Mouse (Mus musculus): ENCODE results near the gene Rps6kb2. TPM values are rescaled to one million over a fixed set of nuclear protein-coding genes. Genes with fewer than 3 reads are reported as not detected.
A peak's percentile ranks its signal among the peaks of the same experiment; 100 is the strongest.

Gene Rps6kb2
- polyA plus RNA-seq (2015; fragmentation: Nextera tagmentation; extraction: Ambion mirVana) = 54.4 and 56.3 TPM in 2 replicates

DNA sequence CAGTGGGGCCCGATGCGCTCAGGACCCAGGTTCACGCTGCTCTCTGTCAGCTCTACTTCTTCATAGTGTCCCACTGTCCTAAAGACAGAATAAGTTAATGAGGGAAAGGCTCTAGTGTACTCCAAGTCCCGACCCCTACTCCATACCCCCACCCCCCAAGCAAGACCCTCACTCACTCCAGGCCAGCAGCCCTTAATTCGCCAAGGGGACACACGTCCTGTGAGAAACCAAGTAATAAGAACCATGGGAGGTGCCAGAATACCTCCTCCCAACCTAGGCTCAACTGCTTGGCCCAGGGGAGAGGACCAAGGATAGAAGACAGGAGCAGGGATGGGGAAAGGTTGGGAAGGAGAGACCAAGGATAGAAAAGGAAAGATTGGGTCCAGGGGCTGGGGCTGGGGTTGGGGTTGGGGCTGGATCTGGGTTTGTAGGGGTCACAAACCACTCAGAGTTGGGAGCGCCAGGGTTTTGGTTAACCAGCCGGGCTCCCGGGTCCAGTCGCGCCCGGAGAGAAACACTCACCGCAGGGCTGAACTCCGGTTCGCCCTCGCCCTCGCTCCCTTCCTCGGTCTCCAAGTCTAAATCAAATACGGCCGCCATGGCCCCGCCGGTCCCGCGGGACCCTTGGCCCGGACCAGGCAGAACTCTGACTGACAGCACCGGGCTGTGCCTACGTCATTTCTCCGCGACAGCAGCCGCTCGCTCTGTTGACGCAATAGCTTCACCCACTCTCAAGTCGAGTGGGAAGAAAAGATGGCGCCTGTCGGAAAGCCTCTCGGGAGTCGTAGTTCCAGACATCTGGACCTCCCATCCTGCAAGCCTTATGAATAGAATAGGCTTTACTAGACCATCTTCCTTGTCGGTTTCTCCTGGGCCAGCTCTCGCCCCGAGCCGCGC lies at the start of gene Rps6kb2:
Gene Rps6kb2, minus strand, starts transcription at position 709 of the 897 bp plus-strand sequence.
- Histone ChIP-seq H3K4me1 (peaks cover 23% of the 10 kb centered on the region), H3K9ac (replicated peaks) (peak within 1 kb of the TSS; percentile 74), H3K27me3 (replicated peaks) (no peaks in the 10 kb centered on the region), H3K4me3 (replicated peaks) (peak within 1 kb of the TSS; percentile 59), H3K27ac (replicated peaks) (peak within 1 kb of the TSS; percentile 88), H3K9me3 (replicated peaks) (no peaks in the 10 kb centered on the region), H3K4me2 (peak within 1 kb of the TSS; percentile 93), H3K36me3 (peaks cover 36% of the 10 kb centered on the region)
- peak; percentile 90 for ATAC-seq (ENCODE audit: low FRiP score)
- 7% methylated on average over 42 of the region's 42 CpGs for WGBS

- Histone ChIP-seq H3K27me3 (replicated peaks) (peaks cover 49% of the 10 kb centered on the region), H3K9ac (replicated peaks) (no peak overlapping the region), H3K4me3 (replicated peaks) (no peak overlapping the region), H3K27ac (replicated peaks) (no peak overlapping the region), H3K9me3 (replicated peaks) (no peaks in the 10 kb centered on the region), H3K4me2 (no peak overlapping the region), H3K36me3 (no peaks in the 10 kb centered on the region), H3K4me1 (peaks cover 37% of the 10 kb centered on the region)
- 38% methylated on average over 4 of the region's 4 CpGs for WGBS
- no peak for ATAC-seq (ENCODE audit: low FRiP score)
These were observed 48.9 kb upstream of the Rps6kb2 start for GRCm38 (mm10) chr19:4211891-4212588.

DNA sequence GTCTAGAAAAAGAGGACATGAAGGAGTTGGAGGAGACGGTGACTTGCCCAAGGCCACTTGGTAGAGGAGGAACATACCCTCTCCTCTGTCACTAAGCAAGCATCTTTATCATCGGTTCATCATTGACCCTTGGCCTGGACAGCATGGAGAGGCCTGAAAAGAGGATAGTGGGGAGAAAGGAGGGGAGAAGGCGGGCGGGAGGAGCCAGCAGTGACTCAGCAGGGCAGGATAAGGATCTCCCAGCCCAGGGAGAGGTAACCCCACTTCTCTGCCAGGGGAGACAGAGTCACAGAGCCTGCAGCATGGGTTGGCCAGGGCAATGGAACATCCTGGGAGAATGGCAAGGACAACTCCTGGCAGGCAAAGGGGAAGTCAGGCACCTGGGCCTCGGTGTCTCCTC lies 45.4 kb upstream of the Rps6kb2 start:
- no peak overlapping the region for H3K27ac ChIP-seq (replicated peaks)
- H3K36me3 ChIP-seq = no peaks in the 10 kb centered on the region
- H3K9me3 ChIP-seq (replicated peaks) = no peaks in the 10 kb centered on the region
- H3K4me2 ChIP-seq = no peak overlapping the region
- H3K4me1 ChIP-seq = peaks cover 8% of the 10 kb centered on the region
- no peak for ATAC-seq (ENCODE audit: low FRiP score)
- no peak overlapping the region for H3K4me3 ChIP-seq (replicated peaks)
- peaks cover 43% of the 10 kb centered on the region for H3K27me3 ChIP-seq (replicated peaks)
- 76% methylated on average over 5 of the region's 5 CpGs for WGBS
- no peak overlapping the region for H3K9ac ChIP-seq (replicated peaks)

- ATAC-seq (ENCODE audit: low FRiP score) = no peak
- peaks cover 30% of the 10 kb centered on the region for H3K27me3 ChIP-seq (replicated peaks)
- WGBS = 2% methylated on average over 2 of the region's 2 CpGs
These were observed 43.8 kb upstream of the Rps6kb2 start for GRCm38 (mm10) chr19:4206971-4207370.

DNA sequence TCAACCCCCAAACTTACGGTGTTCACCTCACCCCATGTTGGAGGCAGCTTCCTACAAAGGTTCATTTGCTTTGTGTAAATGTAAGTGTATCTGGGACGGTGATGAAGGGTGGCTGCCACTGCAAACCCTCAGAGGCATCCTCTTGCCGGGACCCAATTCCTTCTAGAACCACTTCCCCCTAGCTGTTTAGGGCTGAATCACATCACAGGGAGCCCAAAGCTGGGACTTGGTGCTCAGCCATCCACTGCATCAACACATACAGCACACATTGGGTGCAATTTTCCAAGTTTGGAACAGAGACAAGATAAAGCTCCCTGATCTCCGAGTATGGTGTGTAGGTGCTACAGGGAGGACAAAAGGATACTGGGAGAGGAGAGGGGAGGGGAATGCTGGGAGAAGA lies 41.7 kb upstream of the Rps6kb2 start:
- no peak overlapping the region for H3K27ac ChIP-seq (replicated peaks)
- 73% methylated on average over 3 of the region's 4 CpGs for WGBS
- H3K9ac ChIP-seq (replicated peaks) = no peak overlapping the region
- peaks cover 24% of the 10 kb centered on the region for H3K4me1 ChIP-seq
- H3K36me3 ChIP-seq = no peaks in the 10 kb centered on the region
- peaks cover 16% of the 10 kb centered on the region; the same call in 1 of the 2 replicates for H3K27me3 ChIP-seq (replicated peaks)
- ATAC-seq (ENCODE audit: low FRiP score) = no peak
- H3K9me3 ChIP-seq (replicated peaks) = no peaks in the 10 kb centered on the region
- no peak overlapping the region for H3K4me2 ChIP-seq
- no peak overlapping the region for H3K4me3 ChIP-seq (replicated peaks)

More at GRCm38 (mm10) chr19:4206971-4207370, 43.8 kb upstream of the Rps6kb2 start:
- H3K36me3 ChIP-seq = no peaks in the 10 kb centered on the region
- H3K27ac ChIP-seq (replicated peaks) = no peak overlapping the region
- peaks cover 7% of the 10 kb centered on the region for H3K4me1 ChIP-seq
- H3K9ac ChIP-seq (replicated peaks) = no peak overlapping the region
- H3K4me3 ChIP-seq (replicated peaks) = no peak overlapping the region
- no peak overlapping the region for H3K4me2 ChIP-seq
- no peaks in the 10 kb centered on the region for H3K9me3 ChIP-seq (replicated peaks)

- no peak overlapping the region for H3K4me2 ChIP-seq
- H3K4me1 ChIP-seq = peaks cover 30% of the 10 kb centered on the region
- H3K27ac ChIP-seq (replicated peaks) = no peak overlapping the region
- no peak for ATAC-seq (ENCODE audit: low FRiP score)
- peaks cover 5% of the 10 kb centered on the region; the same call in 1 of the 2 replicates for H3K36me3 ChIP-seq
- H3K9ac ChIP-seq (replicated peaks) = no peak overlapping the region
- WGBS = 62% methylated on average over 13 of the region's 13 CpGs
- no peaks in the 10 kb centered on the region for H3K9me3 ChIP-seq (replicated peaks)
- H3K4me3 ChIP-seq (replicated peaks) = no peak overlapping the region
- peaks cover 16% of the 10 kb centered on the region; the same call in 1 of the 2 replicates for H3K27me3 ChIP-seq (replicated peaks)
These were observed 40.6 kb upstream of the Rps6kb2 start for GRCm38 (mm10) chr19:4203604-4204326.

DNA sequence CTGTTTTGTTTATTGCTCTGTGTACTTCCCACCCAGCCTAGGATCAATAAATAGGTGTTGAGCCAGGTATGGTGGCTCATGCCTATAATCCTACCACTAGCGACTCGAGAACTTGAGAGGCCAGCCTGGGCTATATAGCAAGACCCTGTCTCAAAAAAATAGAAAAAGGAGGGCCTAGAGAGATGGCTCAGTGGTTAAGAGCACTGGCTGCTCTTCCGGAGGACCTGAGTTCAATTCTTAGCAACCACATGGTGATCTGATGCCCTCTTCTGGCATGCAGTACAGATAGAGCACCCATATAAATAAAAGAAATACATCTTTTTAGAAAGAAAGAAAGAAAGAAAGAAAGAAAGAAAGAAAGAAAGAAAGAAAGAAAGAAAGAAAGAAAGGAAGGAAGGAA lies 40.0 kb upstream of the Rps6kb2 start:
- no peak overlapping the region for H3K9ac ChIP-seq (replicated peaks)
- H3K9me3 ChIP-seq (replicated peaks) = no peaks in the 10 kb centered on the region
- WGBS = 69% methylated on average over 3 of the region's 3 CpGs
- no peak overlapping the region for H3K27ac ChIP-seq (replicated peaks)
- H3K27me3 ChIP-seq (replicated peaks) = peaks cover 16% of the 10 kb centered on the region; the same call in 1 of the 2 replicates
- no peak for ATAC-seq (ENCODE audit: low FRiP score)
- peaks cover 9% of the 10 kb centered on the region; the same call in 1 of the 2 replicates for H3K36me3 ChIP-seq
- peaks cover 30% of the 10 kb centered on the region for H3K4me1 ChIP-seq
- no peak overlapping the region for H3K4me2 ChIP-seq
- no peak overlapping the region for H3K4me3 ChIP-seq (replicated peaks)

DNA sequence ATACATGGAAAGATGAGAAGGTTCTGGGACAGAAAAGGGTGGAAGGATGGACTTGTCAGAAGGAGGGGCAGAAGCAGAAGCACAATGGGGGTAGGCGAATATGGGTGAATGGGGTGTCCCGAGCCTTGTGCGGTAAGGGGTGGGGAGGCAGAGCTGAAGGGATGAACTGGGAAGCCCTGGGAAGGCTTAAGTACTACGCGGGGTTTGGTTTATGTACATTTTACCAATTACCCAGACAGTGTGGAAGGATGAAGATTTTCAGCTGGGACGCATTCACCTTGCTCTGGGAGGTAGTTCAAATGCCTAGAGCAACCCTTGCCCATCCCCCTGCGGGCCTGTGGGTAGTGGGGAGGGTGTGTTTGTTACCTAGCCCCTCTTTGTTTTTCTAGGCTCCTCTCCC lies 39.0 kb upstream of the Rps6kb2 start:
- peak; percentile 30; the same call in 1 of the 2 replicates for ATAC-seq (ENCODE audit: low FRiP score)
- peak overlapping the region; percentile 73 for H3K27ac ChIP-seq (replicated peaks)
- WGBS = 37% methylated on average over 7 of the region's 7 CpGs

GRCm38 (mm10) chr19:4201291-4201909 lies 38.2 kb upstream of the Rps6kb2 start, which contains the start of gene Rad9a:
Rad9a (minus strand) TSS chr19:4201662.
- peaks cover 34% of the 10 kb centered on the region for H3K4me1 ChIP-seq
- ATAC-seq (ENCODE audit: low FRiP score) = peak; percentile 88
- peaks cover 20% of the 10 kb centered on the region for H3K36me3 ChIP-seq
- H3K4me3 ChIP-seq (replicated peaks) = peak within 1 kb of the TSS; percentile 51
- H3K9ac ChIP-seq (replicated peaks) = peak within 1 kb of the TSS; percentile 80
- under 1% methylated on average over 34 of the region's 34 CpGs for WGBS
- no peaks in the 10 kb centered on the region for H3K9me3 ChIP-seq (replicated peaks)
- peak within 1 kb of the TSS; percentile 97 for H3K4me2 ChIP-seq
- peak within 1 kb of the TSS; percentile 73 for H3K27ac ChIP-seq (replicated peaks)
- peaks cover 16% of the 10 kb centered on the region; the same call in 1 of the 2 replicates for H3K27me3 ChIP-seq (replicated peaks)

More for the DNA sequence above, 39.0 kb upstream of the Rps6kb2 start:
- peak overlapping the region; percentile 80 for H3K9ac ChIP-seq (replicated peaks)
- no peaks in the 10 kb centered on the region for H3K9me3 ChIP-seq (replicated peaks)
- peak overlapping the region; percentile 97 for H3K4me2 ChIP-seq
- H3K27me3 ChIP-seq (replicated peaks) = peaks cover 16% of the 10 kb centered on the region; the same call in 1 of the 2 replicates
- H3K36me3 ChIP-seq = peaks cover 12% of the 10 kb centered on the region
- peaks cover 30% of the 10 kb centered on the region for H3K4me1 ChIP-seq
- H3K4me3 ChIP-seq (replicated peaks) = peak overlapping the region; percentile 51

GRCm38 (mm10) chr19:4197180-4197579 lies 34.0 kb upstream of the Rps6kb2 start:
- Histone ChIP-seq H3K9ac (replicated peaks) (no peak overlapping the region), H3K27ac (replicated peaks) (no peak overlapping the region), H3K27me3 (replicated peaks) (no peaks in the 10 kb centered on the region), H3K36me3 (peaks cover 51% of the 10 kb centered on the region), H3K4me2 (no peak overlapping the region), H3K9me3 (replicated peaks) (no peaks in the 10 kb centered on the region), H3K4me3 (replicated peaks) (no peak overlapping the region), H3K4me1 (peaks cover 65% of the 10 kb centered on the region)
- ATAC-seq (ENCODE audit: low FRiP score) = no peak
- 69% methylated on average over 3 of the region's 3 CpGs for WGBS

GRCm38 (mm10) chr19:4196548-4196947 lies 33.4 kb upstream of the Rps6kb2 start:
- Histone ChIP-seq H3K4me2 (no peak overlapping the region), H3K27me3 (replicated peaks) (no peaks in the 10 kb centered on the region), H3K4me3 (replicated peaks) (no peak overlapping the region), H3K27ac (replicated peaks) (no peak overlapping the region), H3K9ac (replicated peaks) (no peak overlapping the region), H3K36me3 (peaks cover 51% of the 10 kb centered on the region), H3K9me3 (replicated peaks) (no peaks in the 10 kb centered on the region), H3K4me1 (peaks cover 63% of the 10 kb centered on the region)
- no peak for ATAC-seq (ENCODE audit: low FRiP score)
- 30% methylated on average over 5 of the region's 5 CpGs for WGBS
